Comparison of ENCODE assay signal across 11 mouse cellular contexts in the genomic region with DNA sequence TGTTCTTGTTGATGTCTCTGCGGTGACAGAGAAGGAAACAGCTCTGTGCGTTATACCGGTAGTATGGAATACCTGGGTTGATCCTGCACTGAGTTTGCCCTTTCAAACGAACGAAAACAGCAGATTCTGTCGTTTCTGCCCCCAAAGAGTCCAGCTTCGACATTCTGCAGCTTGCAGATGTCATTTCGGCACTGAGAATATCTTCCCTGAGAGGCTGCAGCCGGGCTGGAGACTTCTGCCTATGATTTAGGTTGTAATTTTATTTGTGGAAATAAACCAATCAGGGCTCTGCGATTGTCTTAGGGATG.
DNase-seq lines count a peak whose midpoint lies in the region; ATAC-seq and TF ChIP-seq lines count a peak whose summit lies in the region.
"Had no signal": no experiment of that assay in that cellular context is flagged by ENCODE, and none has a peak within 500 bp of the region (broad histone marks: within the 10 kb centered on the region; RNA-seq: fewer than 3 reads in every experiment).

No protein-coding gene starts in this region.

- H3K9me3 ChIP-seq in forebrain, embryonic 14.5 days (replicated peaks; ENCODE audit: control insufficient read depth, low read length): no peaks in the 10 kb centered on the region
- no peaks in the 10 kb centered on the region for H3K9me3 ChIP-seq in hindbrain, postnatal 0 days (ENCODE audit: low read length)
- H3K9me3 ChIP-seq in neural tube, embryonic 14.5 days (ENCODE audit: control insufficient read depth, low read length): no peaks in the 10 kb centered on the region
- H3K9me3 ChIP-seq: limb, embryonic 15.5 days; lung, embryonic 15.5 days had no signal

- peak overlapping the region; percentile 58 for H3K4me2 ChIP-seq in forebrain, embryonic 14.5 days (ENCODE audit: low read length)
- H3K4me2 ChIP-seq in hindbrain, postnatal 0 days (ENCODE audit: low read depth, low read length): peak overlapping the region; percentile 54
- peak overlapping the region; percentile 62 for H3K4me2 ChIP-seq in neural tube, embryonic 14.5 days (ENCODE audit: low read depth, low read length)
- H3K4me2 ChIP-seq: limb, embryonic 15.5 days; lung, embryonic 15.5 days had no signal

- no peak for ATAC-seq in forebrain, embryonic 14.5 days
- ATAC-seq in hindbrain, postnatal 0 days: no peak
- no peak for ATAC-seq in neural tube, embryonic 14.5 days (ENCODE audit: low read depth)

- peak overlapping the region; percentile 55 for H3K9ac ChIP-seq in forebrain, embryonic 14.5 days (ENCODE audit: low read length)
- peak overlapping the region; percentile 30 for H3K9ac ChIP-seq in hindbrain, postnatal 0 days (replicated peaks; ENCODE audit: low read length)
- H3K9ac ChIP-seq in neural tube, embryonic 14.5 days (replicated peaks; ENCODE audit: low read depth, low read length): peak overlapping the region; percentile 62
- H3K9ac ChIP-seq: limb, embryonic 15.5 days; lung, embryonic 15.5 days had no signal

- H3K36me3 ChIP-seq in forebrain, embryonic 14.5 days (ENCODE audit: control insufficient read depth, insufficient read depth, low read length): no peaks in the 10 kb centered on the region
- no peaks in the 10 kb centered on the region for H3K36me3 ChIP-seq in hindbrain, postnatal 0 days (ENCODE audit: insufficient read depth, low read length)
- H3K36me3 ChIP-seq in neural tube, embryonic 14.5 days (ENCODE audit: control insufficient read depth, insufficient read depth, low read length): no peaks in the 10 kb centered on the region
- H3K36me3 ChIP-seq: limb, embryonic 15.5 days; lung, embryonic 15.5 days had no signal

- no peak for TF ChIP-seq CTCF in hindbrain, postnatal 0 days (IDR thresholded peaks at IDR 0.05; ENCODE audit: low read depth)

- WGBS in forebrain, embryonic 14.5 days: 41% methylated on average over 10 of the region's 10 CpGs
- WGBS in hindbrain, postnatal 0 days: 23% methylated on average over 10 of the region's 10 CpGs
- WGBS in neural tube, embryonic 14.5 days: 25% methylated on average over 10 of the region's 10 CpGs

- peak overlapping the region; percentile 27 for H3K4me3 ChIP-seq in forebrain, embryonic 14.5 days (ENCODE audit: low read depth, low read length)
- peak overlapping the region; percentile 40 for H3K4me3 ChIP-seq in hindbrain, postnatal 0 days (ENCODE audit: low read length)
- peak overlapping the region; percentile 38 for H3K4me3 ChIP-seq in neural tube, embryonic 14.5 days (ENCODE audit: low read depth, low read length)
- H3K4me3 ChIP-seq: limb, embryonic 15.5 days; lung, embryonic 15.5 days had no signal

- no peaks in the 10 kb centered on the region for H3K27me3 ChIP-seq in forebrain, embryonic 14.5 days (replicated peaks; ENCODE audit: control insufficient read depth, insufficient read depth, low read length)
- H3K27me3 ChIP-seq in hindbrain, postnatal 0 days (ENCODE audit: insufficient read depth, low read length): no peaks in the 10 kb centered on the region
- no peaks in the 10 kb centered on the region for H3K27me3 ChIP-seq in neural tube, embryonic 14.5 days (ENCODE audit: control insufficient read depth, insufficient read depth, low read length)
- H3K27me3 ChIP-seq: limb, embryonic 15.5 days; lung, embryonic 15.5 days had no signal

- peaks cover 8% of the 10 kb centered on the region; the same call in 1 of the 2 replicates for H3K4me1 ChIP-seq in forebrain, embryonic 14.5 days (ENCODE audit: control insufficient read depth, insufficient read depth, low read length)
- 0 out of 2 replicates have a peak, but pooled peaks cover 8% of the 10 kb centered on the region for H3K4me1 ChIP-seq in hindbrain, postnatal 0 days (ENCODE audit: insufficient read depth, low read length)
- 0 out of 2 replicates have a peak, but pooled peaks cover 3% of the 10 kb centered on the region for H3K4me1 ChIP-seq in neural tube, embryonic 14.5 days (ENCODE audit: control insufficient read depth, insufficient read depth, low read length)
- H3K4me1 ChIP-seq: limb, embryonic 15.5 days; lung, embryonic 15.5 days had no signal

- DNase-seq in layer of hippocampus, adult 11-12 months (ENCODE audit: low spot score): peak; percentile 47
- DNase-seq in layer of hippocampus, adult 9-11 months: no peak
- DNase-seq in forebrain, embryonic 14.5 days (ENCODE audit: low spot score): no peak
- DNase-seq in hindbrain, postnatal 0 days (ENCODE audit: low spot score): no peak
- no peak for DNase-seq in frontal cortex, postnatal 14 days (ENCODE audit: low spot score in 2 of 2)
- no peak for DNase-seq in ovary, postnatal 10 days (ENCODE audit: low spot score)
- DNase-seq: kidney, adult 11 months; thymus, postnatal 14 days had no signal

- peak overlapping the region; percentile 59; the same call in 1 of the 2 replicates for H3K27ac ChIP-seq in forebrain, embryonic 14.5 days (ENCODE audit: low read depth, low read length)
- peak overlapping the region; percentile 74 for H3K27ac ChIP-seq in hindbrain, postnatal 0 days
- peak overlapping the region; percentile 79 for H3K27ac ChIP-seq in neural tube, embryonic 14.5 days (ENCODE audit: low read depth, low read length)
- H3K27ac ChIP-seq: limb, embryonic 15.5 days; lung, embryonic 15.5 days had no signal
